Mouse (Mus musculus): ENCODE measurements at regions not wholly inside any gene's neighbourhood (a gene's known extent, or its start where the extent isn't known, plus 50 kb on each side); places are given as distances from the start of the nearest gene placed in this dataset.

DNA sequence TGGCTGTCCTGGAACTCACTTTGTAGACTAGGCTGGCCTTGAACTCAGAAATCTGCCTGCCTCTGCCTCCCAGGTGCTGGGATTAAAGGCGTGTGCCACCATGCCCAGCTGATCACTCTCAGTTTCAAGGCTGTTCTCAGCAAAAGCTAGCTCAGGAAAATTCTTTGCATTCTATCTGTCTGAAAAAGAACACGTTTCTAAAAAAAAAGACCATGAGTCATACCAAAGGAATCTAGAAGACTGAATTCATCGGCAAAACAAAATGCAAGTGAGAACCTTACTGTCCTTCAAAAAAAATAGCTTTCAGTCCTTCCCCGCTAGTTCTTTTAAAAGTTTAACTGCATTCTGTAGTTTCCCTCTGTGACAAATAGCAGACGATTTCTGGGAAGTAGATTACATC is 596.3 kb upstream of the Syt1 start:
- no peaks in the 10 kb centered on the region for H3K4me1 ChIP-seq (ENCODE audit: insufficient read depth)
- no peak overlapping the region for H3K9ac ChIP-seq
- no peaks in the 10 kb centered on the region for H3K36me3 ChIP-seq (ENCODE audit: insufficient read depth)
- no peaks in the 10 kb centered on the region for H3K9me3 ChIP-seq (ENCODE audit: low read depth, low read length)
- ATAC-seq (ENCODE audit: insufficient read depth) (no peak), DNase-seq (peak; percentile 3)
- no peak overlapping the region for H3K4me3 ChIP-seq (ENCODE audit: low read depth, low read length)
- TF ChIP-seq CTCF (IDR thresholded peaks at IDR 0.05; ENCODE audit: low read depth): no peak
- no peak overlapping the region for H3K4me2 ChIP-seq
- H3K27me3 ChIP-seq (ENCODE audit: insufficient read depth, low read length): no peaks in the 10 kb centered on the region
- no peak overlapping the region for H3K27ac ChIP-seq (ENCODE audit: low read depth)
- WGBS: 64% methylated on average over 5 of the region's 5 CpGs

DNA sequence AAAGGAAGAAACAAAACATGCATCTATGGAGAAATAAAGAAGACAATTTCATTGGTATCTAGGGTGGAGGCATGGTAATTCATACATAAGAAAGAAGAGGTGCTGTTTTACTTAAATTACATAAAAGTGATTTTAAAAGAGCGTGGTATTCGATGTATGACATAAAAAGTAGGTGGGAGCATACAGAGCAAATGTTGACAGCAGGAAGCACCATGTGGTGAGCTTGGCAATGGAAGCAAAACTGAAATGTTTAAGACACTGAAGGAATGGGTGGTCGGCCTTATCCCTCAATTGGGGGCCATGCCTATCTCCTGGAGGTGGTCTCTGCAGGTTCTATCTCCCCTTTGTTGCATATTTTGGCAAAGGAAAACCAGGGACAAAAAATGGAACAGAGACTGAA is 592.5 kb upstream of the Syt1 start:
- Histone ChIP-seq H3K9me3 (ENCODE audit: low read depth, low read length) (no peaks in the 10 kb centered on the region), H3K36me3 (ENCODE audit: insufficient read depth) (no peaks in the 10 kb centered on the region), H3K4me1 (ENCODE audit: insufficient read depth) (no peaks in the 10 kb centered on the region), H3K27ac (ENCODE audit: low read depth) (no peak overlapping the region), H3K9ac (no peak overlapping the region), H3K4me2 (no peak overlapping the region), H3K4me3 (ENCODE audit: low read depth, low read length) (no peak overlapping the region), H3K27me3 (ENCODE audit: insufficient read depth, low read length) (no peaks in the 10 kb centered on the region)
- DNase-seq (no peak), ATAC-seq (ENCODE audit: insufficient read depth) (no peak)
- 87% methylated on average over 3 of the region's 3 CpGs for WGBS
- TF ChIP-seq CTCF (IDR thresholded peaks at IDR 0.05; ENCODE audit: low read depth): no peak

DNA sequence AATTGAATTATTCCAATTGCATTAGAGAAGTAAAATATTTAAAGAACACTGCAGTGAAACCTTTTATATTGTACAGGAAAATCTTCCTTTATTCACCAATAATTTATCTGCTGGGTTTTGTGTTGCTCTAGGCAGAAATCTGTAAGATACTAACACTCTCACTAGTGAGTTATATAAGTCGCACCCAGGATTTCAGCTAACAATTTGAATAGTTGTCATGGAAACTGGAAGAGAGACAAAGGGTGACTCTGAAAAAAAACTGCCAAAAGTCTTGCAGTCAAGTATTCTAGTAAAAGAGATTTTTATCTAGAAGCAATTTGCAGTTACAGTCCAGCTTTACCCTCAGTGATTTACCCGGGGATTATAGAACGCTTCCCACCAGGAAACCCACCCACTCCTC is 587.8 kb upstream of the Syt1 start:
- Histone ChIP-seq H3K4me2 (no peak overlapping the region), H3K27ac (ENCODE audit: low read depth) (no peak overlapping the region), H3K4me3 (ENCODE audit: low read depth, low read length) (no peak overlapping the region), H3K36me3 (ENCODE audit: insufficient read depth) (no peaks in the 10 kb centered on the region), H3K27me3 (ENCODE audit: insufficient read depth, low read length) (no peaks in the 10 kb centered on the region), H3K9ac (no peak overlapping the region), H3K9me3 (ENCODE audit: low read depth, low read length) (no peaks in the 10 kb centered on the region), H3K4me1 (ENCODE audit: insufficient read depth) (no peaks in the 10 kb centered on the region)
- DNase-seq (no peak), ATAC-seq (ENCODE audit: insufficient read depth) (no peak)
- no peak for TF ChIP-seq CTCF (IDR thresholded peaks at IDR 0.05; ENCODE audit: low read depth)
- 69% methylated on average over 3 of the region's 3 CpGs for WGBS

DNA sequence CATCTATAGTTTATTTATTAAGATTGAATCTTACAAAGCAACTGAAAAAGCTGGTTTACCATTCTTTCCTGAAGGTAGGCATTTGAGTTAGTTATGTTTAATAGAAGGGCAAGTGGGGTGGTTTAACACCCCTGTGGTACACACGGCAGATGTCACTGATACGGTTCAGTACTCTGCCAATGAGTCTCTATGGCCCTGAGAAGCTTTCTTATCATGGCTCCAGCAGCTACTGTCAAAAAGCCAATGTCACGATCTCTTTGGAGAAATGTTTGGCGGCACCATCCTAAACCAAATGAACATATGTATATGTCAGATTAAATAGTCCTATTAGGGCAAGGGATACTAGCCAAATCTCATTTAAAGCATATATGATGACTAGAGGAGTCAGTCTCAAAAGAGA is 562.4 kb upstream of the Syt1 start:
- no peak overlapping the region for H3K4me3 ChIP-seq (ENCODE audit: low read depth, low read length)
- no peaks in the 10 kb centered on the region for H3K36me3 ChIP-seq (ENCODE audit: insufficient read depth)
- H3K4me1 ChIP-seq (ENCODE audit: insufficient read depth): no peaks in the 10 kb centered on the region
- H3K27me3 ChIP-seq (ENCODE audit: insufficient read depth, low read length): no peaks in the 10 kb centered on the region
- WGBS: 86% methylated on average over 4 of the region's 4 CpGs
- ATAC-seq (ENCODE audit: insufficient read depth) (no peak), DNase-seq (no peak)
- H3K9ac ChIP-seq: no peak overlapping the region
- H3K4me2 ChIP-seq: no peak overlapping the region
- H3K9me3 ChIP-seq (ENCODE audit: low read depth, low read length): no peaks in the 10 kb centered on the region
- H3K27ac ChIP-seq (ENCODE audit: low read depth): no peak overlapping the region
- no peak for TF ChIP-seq CTCF (IDR thresholded peaks at IDR 0.05; ENCODE audit: low read depth)

- ATAC-seq (ENCODE audit: insufficient read depth) (no peak), DNase-seq (no peak)
- 76% methylated on average over 2 of the region's 2 CpGs for WGBS
- Histone ChIP-seq H3K36me3 (ENCODE audit: insufficient read depth) (no peaks in the 10 kb centered on the region), H3K4me3 (ENCODE audit: low read depth, low read length) (no peak overlapping the region), H3K27ac (ENCODE audit: low read depth) (no peak overlapping the region), H3K4me2 (no peak overlapping the region), H3K9me3 (ENCODE audit: low read depth, low read length) (no peaks in the 10 kb centered on the region), H3K4me1 (ENCODE audit: insufficient read depth) (no peaks in the 10 kb centered on the region), H3K9ac (no peak overlapping the region), H3K27me3 (ENCODE audit: insufficient read depth, low read length) (no peaks in the 10 kb centered on the region)
- no peak for TF ChIP-seq CTCF (IDR thresholded peaks at IDR 0.05; ENCODE audit: low read depth)
These were observed 559.0 kb upstream of the Syt1 start for GRCm38 (mm10) chr10:109569798-109570197.

- no peak for ATAC-seq (ENCODE audit: insufficient read depth)
- Histone ChIP-seq H3K27me3 (ENCODE audit: insufficient read depth, low read length) (no peaks in the 10 kb centered on the region), H3K27ac (ENCODE audit: low read depth) (no peak overlapping the region), H3K4me1 (ENCODE audit: insufficient read depth) (no peaks in the 10 kb centered on the region), H3K4me2 (no peak overlapping the region), H3K4me3 (ENCODE audit: low read depth, low read length) (no peak overlapping the region), H3K9me3 (ENCODE audit: low read depth, low read length) (no peaks in the 10 kb centered on the region), H3K36me3 (ENCODE audit: insufficient read depth) (no peaks in the 10 kb centered on the region), H3K9ac (no peak overlapping the region)
- no peak for DNase-seq
- WGBS: 86% methylated on average over 2 of the region's 2 CpGs
- no peak for TF ChIP-seq CTCF (IDR thresholded peaks at IDR 0.05; ENCODE audit: low read depth)
These were observed 555.9 kb upstream of the Syt1 start for GRCm38 (mm10) chr10:109566675-109567074.

- 76% methylated on average over 2 of the region's 2 CpGs for WGBS
- Histone ChIP-seq H3K4me1 (ENCODE audit: insufficient read depth) (no peaks in the 10 kb centered on the region), H3K4me3 (ENCODE audit: low read depth, low read length) (no peak overlapping the region), H3K36me3 (ENCODE audit: insufficient read depth) (no peaks in the 10 kb centered on the region), H3K9ac (no peak overlapping the region), H3K27ac (ENCODE audit: low read depth) (no peak overlapping the region), H3K27me3 (ENCODE audit: insufficient read depth, low read length) (no peaks in the 10 kb centered on the region), H3K4me2 (no peak overlapping the region), H3K9me3 (ENCODE audit: low read depth, low read length) (no peaks in the 10 kb centered on the region)
- TF ChIP-seq CTCF (IDR thresholded peaks at IDR 0.05; ENCODE audit: low read depth): no peak
- DNase-seq: no peak
- no peak for ATAC-seq (ENCODE audit: insufficient read depth)
These were observed 550.9 kb upstream of the Syt1 start for GRCm38 (mm10) chr10:109561638-109562037.

DNA sequence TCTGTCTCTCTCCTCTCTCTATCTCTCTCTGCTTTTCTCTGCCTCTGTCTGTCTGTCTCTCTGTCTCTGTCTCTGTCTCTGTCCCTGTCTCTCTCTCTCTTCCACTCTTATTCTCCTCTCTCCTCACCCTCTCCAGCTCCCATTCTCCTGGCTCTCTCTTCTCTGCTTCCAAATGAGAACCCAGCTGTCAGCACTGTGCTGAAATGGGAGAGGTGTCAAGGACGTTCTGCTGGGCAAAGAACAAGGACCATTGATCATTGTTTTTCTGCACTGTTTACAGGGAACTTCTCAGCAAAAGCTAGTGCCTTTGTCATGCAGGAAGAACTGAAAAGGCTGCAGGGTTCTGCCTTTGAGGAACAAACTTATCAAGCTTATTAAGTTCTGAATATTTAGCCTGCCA is 550.3 kb upstream of the Syt1 start:
- no peak overlapping the region for H3K4me3 ChIP-seq (ENCODE audit: low read depth, low read length)
- H3K36me3 ChIP-seq (ENCODE audit: insufficient read depth): no peaks in the 10 kb centered on the region
- H3K4me2 ChIP-seq: no peak overlapping the region
- TF ChIP-seq CTCF (IDR thresholded peaks at IDR 0.05; ENCODE audit: low read depth): no peak
- no peaks in the 10 kb centered on the region for H3K9me3 ChIP-seq (ENCODE audit: low read depth, low read length)
- H3K27me3 ChIP-seq (ENCODE audit: insufficient read depth, low read length): no peaks in the 10 kb centered on the region
- H3K9ac ChIP-seq: no peak overlapping the region
- 9% methylated on average over 1 of the region's 1 CpGs for WGBS
- peak; percentile 13 for DNase-seq
- no peak for ATAC-seq (ENCODE audit: insufficient read depth)
- no peak overlapping the region for H3K27ac ChIP-seq (ENCODE audit: low read depth)
- no peaks in the 10 kb centered on the region for H3K4me1 ChIP-seq (ENCODE audit: insufficient read depth)
